Mouse (Mus musculus): Measurements from ENCODE around the gene Runx1. TPM values are rescaled to one million over a fixed set of nuclear protein-coding genes. Genes with fewer than 3 reads are reported as not detected.

The Runx1 gene
- polyA plus RNA-seq, 1 experiment from 2014 or later = 3.3 TPM

GRCm38 (mm10) chr16:92815195-92815527 lies 10.8 kb downstream of the Runx1 start:
- H3K4me3 ChIP-seq (ENCODE audit: low read depth, low read length) = no peak overlapping the region
- DNase-seq (ENCODE audit: low spot score) = no peak
- ATAC-seq (replicated peaks; ENCODE audit: low FRiP score, low TSS enrichment, low read depth) = no peak
- no peak overlapping the region for H3K27ac ChIP-seq (ENCODE audit: low read depth)
- WGBS = 94% methylated on average over 2 of the region's 2 CpGs
- no peaks in the 10 kb centered on the region for H3K36me3 ChIP-seq (ENCODE audit: control insufficient read depth, insufficient read depth, low read length)
- no peaks in the 10 kb centered on the region for H3K4me1 ChIP-seq (replicated peaks; ENCODE audit: control insufficient read depth, insufficient read depth, low read length)
- H3K4me2 ChIP-seq (ENCODE audit: low read length) = no peak overlapping the region
- no peaks in the 10 kb centered on the region for H3K9me3 ChIP-seq (ENCODE audit: control insufficient read depth, low read length)
- no peaks in the 10 kb centered on the region for H3K27me3 ChIP-seq (replicated peaks; ENCODE audit: control insufficient read depth, insufficient read depth, low read length)
- no peak overlapping the region for H3K9ac ChIP-seq (ENCODE audit: low read length)

DNA sequence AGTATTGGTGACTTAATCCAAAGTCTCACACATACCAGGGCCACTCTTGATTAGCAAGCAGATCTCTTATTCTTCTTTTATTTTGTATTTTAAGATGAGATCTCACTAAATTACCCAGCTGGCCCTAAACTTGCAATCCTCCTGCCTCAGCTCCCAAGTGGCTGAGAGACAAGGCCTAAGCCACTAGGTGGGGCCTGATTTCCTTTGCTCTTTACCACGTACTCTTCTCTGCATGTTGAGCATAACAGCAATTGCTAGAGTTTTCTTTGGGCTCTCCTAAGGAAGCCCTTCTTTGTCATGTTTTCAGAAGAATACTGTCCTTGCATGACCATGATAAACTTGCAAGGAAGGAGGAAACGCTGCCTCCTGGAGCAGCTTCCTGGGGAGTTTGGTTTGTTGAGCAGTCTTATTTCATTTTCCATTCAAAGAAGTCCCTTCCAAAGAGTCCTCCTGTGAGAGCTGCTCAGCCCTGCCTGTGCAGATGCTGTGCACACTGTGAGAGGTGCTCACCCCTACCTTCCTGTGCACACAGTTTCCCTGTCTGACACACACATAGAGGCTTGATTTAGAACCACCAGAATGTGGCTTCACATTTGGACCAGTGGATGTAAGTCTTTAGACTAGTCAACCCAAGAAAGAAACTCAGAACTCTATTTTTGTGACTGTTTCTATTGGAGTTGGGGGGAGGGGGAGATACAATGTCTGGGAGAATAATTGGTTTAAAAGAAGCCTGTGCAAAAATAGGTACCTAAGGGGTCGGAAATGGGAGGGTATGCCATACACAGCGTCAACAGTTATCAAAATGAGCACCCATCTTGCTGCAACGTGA lies 11.4 kb downstream of the Runx1 start:
- no peak overlapping the region for H3K27ac ChIP-seq (ENCODE audit: low read depth)
- no peaks in the 10 kb centered on the region for H3K4me1 ChIP-seq (replicated peaks; ENCODE audit: control insufficient read depth, insufficient read depth, low read length)
- ATAC-seq (replicated peaks; ENCODE audit: low FRiP score, low TSS enrichment, low read depth) (no peak), DNase-seq (ENCODE audit: low spot score) (no peak)
- H3K4me2 ChIP-seq (ENCODE audit: low read length) = no peak overlapping the region
- no peaks in the 10 kb centered on the region for H3K27me3 ChIP-seq (replicated peaks; ENCODE audit: control insufficient read depth, insufficient read depth, low read length)
- H3K4me3 ChIP-seq (ENCODE audit: low read depth, low read length) = no peak overlapping the region
- H3K36me3 ChIP-seq (ENCODE audit: control insufficient read depth, insufficient read depth, low read length) = no peaks in the 10 kb centered on the region
- H3K9me3 ChIP-seq (ENCODE audit: control insufficient read depth, low read length) = no peaks in the 10 kb centered on the region
- WGBS = 77% methylated on average over 5 of the region's 5 CpGs
- H3K9ac ChIP-seq (ENCODE audit: low read length) = no peak overlapping the region

DNA sequence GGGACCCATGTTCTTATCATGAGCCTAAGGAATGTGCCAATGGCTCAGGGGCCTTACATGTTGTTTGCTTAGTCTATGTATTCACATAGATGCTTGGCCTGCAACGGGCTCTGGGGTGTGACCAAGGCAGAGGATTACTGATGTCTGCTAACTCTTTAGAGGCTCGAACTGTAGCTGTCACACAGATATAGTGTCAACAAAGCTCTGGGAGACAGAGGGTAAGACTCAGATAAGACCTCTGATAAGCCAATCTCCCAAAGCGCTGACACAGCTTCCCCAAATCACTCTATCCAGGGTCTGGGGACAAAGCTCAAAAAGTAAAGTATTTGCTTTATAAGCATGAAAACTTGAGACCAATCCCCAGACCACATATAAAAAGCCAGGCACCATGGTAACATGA lies 13.5 kb downstream of the Runx1 start:
- H3K4me1 ChIP-seq (replicated peaks; ENCODE audit: control insufficient read depth, insufficient read depth, low read length) = no peaks in the 10 kb centered on the region
- WGBS = 56% methylated on average over 3 of the region's 3 CpGs
- H3K4me2 ChIP-seq (ENCODE audit: low read length) = no peak overlapping the region
- DNase-seq (ENCODE audit: low spot score) = no peak
- H3K27ac ChIP-seq (ENCODE audit: low read depth) = no peak overlapping the region
- H3K9me3 ChIP-seq (ENCODE audit: control insufficient read depth, low read length) = no peaks in the 10 kb centered on the region
- no peaks in the 10 kb centered on the region for H3K36me3 ChIP-seq (ENCODE audit: control insufficient read depth, insufficient read depth, low read length)
- H3K27me3 ChIP-seq (replicated peaks; ENCODE audit: control insufficient read depth, insufficient read depth, low read length) = no peaks in the 10 kb centered on the region
- no peak overlapping the region for H3K4me3 ChIP-seq (ENCODE audit: low read depth, low read length)
- H3K9ac ChIP-seq (ENCODE audit: low read length) = no peak overlapping the region
- ATAC-seq (replicated peaks; ENCODE audit: low FRiP score, low TSS enrichment, low read depth) = no peak

DNA sequence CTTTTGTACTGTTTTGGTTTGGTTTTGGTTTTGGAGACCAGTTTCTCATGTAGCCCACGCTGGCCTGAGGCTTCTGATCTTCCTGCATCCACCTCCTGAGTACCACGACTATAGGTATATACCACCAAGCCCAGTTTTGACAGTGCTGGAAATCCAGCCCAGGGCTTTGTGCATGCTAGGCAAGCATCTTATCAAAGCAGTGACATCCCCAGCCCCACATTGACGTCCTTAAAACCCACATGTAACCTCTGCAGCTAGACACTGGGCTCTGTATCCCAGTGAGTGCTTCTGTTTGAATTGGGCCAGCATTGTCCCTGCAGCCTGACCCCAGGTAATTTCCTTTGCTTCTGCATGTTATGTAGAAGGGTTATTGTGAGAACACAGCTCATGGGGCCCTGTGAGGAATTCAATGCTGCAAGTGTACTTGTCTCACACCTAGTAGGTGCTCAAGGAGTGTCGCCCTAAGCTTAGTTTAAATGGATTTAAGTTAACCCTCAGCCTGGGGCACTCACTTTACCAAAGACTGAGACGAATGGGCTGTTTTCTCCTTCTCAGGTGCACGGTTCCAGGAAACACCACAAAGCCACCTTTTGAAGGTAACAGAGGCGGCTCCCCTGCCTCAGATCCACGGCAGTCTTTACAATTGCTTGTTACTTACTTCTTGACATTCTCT lies 15.2 kb downstream of the Runx1 start:
- no peak overlapping the region for H3K27ac ChIP-seq (ENCODE audit: low read depth)
- H3K4me3 ChIP-seq (ENCODE audit: low read depth, low read length) = no peak overlapping the region
- H3K9ac ChIP-seq (ENCODE audit: low read length) = no peak overlapping the region
- no peaks in the 10 kb centered on the region for H3K9me3 ChIP-seq (ENCODE audit: control insufficient read depth, low read length)
- no peak for DNase-seq (ENCODE audit: low spot score)
- WGBS = 87% methylated on average over 8 of the region's 8 CpGs
- ATAC-seq (replicated peaks; ENCODE audit: low FRiP score, low TSS enrichment, low read depth) = no peak
- no peaks in the 10 kb centered on the region for H3K4me1 ChIP-seq (replicated peaks; ENCODE audit: control insufficient read depth, insufficient read depth, low read length)
- H3K36me3 ChIP-seq (ENCODE audit: control insufficient read depth, insufficient read depth, low read length) = no peaks in the 10 kb centered on the region
- no peaks in the 10 kb centered on the region for H3K27me3 ChIP-seq (replicated peaks; ENCODE audit: control insufficient read depth, insufficient read depth, low read length)
- no peak overlapping the region for H3K4me2 ChIP-seq (ENCODE audit: low read length)

DNA sequence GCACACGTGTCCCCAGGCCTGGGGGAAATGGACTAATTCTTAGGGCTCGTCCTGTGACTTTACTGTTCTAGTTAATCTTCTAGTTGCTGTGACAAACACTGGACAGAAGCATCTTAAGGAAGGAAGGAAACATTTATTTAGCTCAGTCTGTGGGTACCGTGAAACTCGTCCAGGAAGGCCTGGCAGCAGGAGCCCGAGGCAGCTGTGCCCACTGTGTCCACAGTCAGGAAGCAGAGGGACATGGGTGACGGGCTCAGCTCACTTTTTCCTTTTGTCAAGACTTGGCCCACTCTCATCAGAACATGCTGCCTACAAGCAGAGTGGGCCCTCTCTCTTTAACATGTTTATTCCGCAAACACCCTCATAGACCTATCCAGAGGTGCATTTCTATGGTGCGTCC lies 18.2 kb downstream of the Runx1 start:
- 90% methylated on average over 8 of the region's 8 CpGs for WGBS
- no peaks in the 10 kb centered on the region for H3K4me1 ChIP-seq (replicated peaks; ENCODE audit: control insufficient read depth, insufficient read depth, low read length)
- no peak overlapping the region for H3K27ac ChIP-seq (ENCODE audit: low read depth)
- ATAC-seq (replicated peaks; ENCODE audit: low FRiP score, low TSS enrichment, low read depth) = no peak
- no peaks in the 10 kb centered on the region for H3K36me3 ChIP-seq (ENCODE audit: control insufficient read depth, insufficient read depth, low read length)
- no peaks in the 10 kb centered on the region for H3K27me3 ChIP-seq (replicated peaks; ENCODE audit: control insufficient read depth, insufficient read depth, low read length)
- H3K9ac ChIP-seq (ENCODE audit: low read length) = no peak overlapping the region
- no peak overlapping the region for H3K4me3 ChIP-seq (ENCODE audit: low read depth, low read length)
- DNase-seq (ENCODE audit: low spot score) = no peak
- no peaks in the 10 kb centered on the region for H3K9me3 ChIP-seq (ENCODE audit: control insufficient read depth, low read length)
- H3K4me2 ChIP-seq (ENCODE audit: low read length) = no peak overlapping the region

GRCm38 (mm10) chr16:92803076-92803580 lies 22.8 kb downstream of the Runx1 start:
- H3K36me3 ChIP-seq (ENCODE audit: control insufficient read depth, insufficient read depth, low read length) = no peaks in the 10 kb centered on the region
- H3K4me1 ChIP-seq (replicated peaks; ENCODE audit: control insufficient read depth, insufficient read depth, low read length) = no peaks in the 10 kb centered on the region
- DNase-seq (ENCODE audit: low spot score) (no peak), ATAC-seq (replicated peaks; ENCODE audit: low FRiP score, low TSS enrichment, low read depth) (no peak)
- H3K4me3 ChIP-seq (ENCODE audit: low read depth, low read length) = no peak overlapping the region
- no peaks in the 10 kb centered on the region for H3K27me3 ChIP-seq (replicated peaks; ENCODE audit: control insufficient read depth, insufficient read depth, low read length)
- H3K9ac ChIP-seq (ENCODE audit: low read length) = no peak overlapping the region
- 80% methylated on average over 7 of the region's 7 CpGs for WGBS
- H3K4me2 ChIP-seq (ENCODE audit: low read length) = no peak overlapping the region
- no peak overlapping the region for H3K27ac ChIP-seq (ENCODE audit: low read depth)
- H3K9me3 ChIP-seq (ENCODE audit: control insufficient read depth, low read length) = no peaks in the 10 kb centered on the region

GRCm38 (mm10) chr16:92801567-92801966 lies 24.4 kb downstream of the Runx1 start:
- Histone ChIP-seq H3K36me3 (ENCODE audit: control insufficient read depth, insufficient read depth, low read length) (no peaks in the 10 kb centered on the region), H3K4me2 (ENCODE audit: low read length) (no peak overlapping the region), H3K9ac (ENCODE audit: low read length) (no peak overlapping the region), H3K27me3 (replicated peaks; ENCODE audit: control insufficient read depth, insufficient read depth, low read length) (no peaks in the 10 kb centered on the region), H3K4me3 (ENCODE audit: low read depth, low read length) (no peak overlapping the region), H3K9me3 (ENCODE audit: control insufficient read depth, low read length) (no peaks in the 10 kb centered on the region), H3K27ac (ENCODE audit: low read depth) (no peak overlapping the region), H3K4me1 (replicated peaks; ENCODE audit: control insufficient read depth, insufficient read depth, low read length) (no peaks in the 10 kb centered on the region)
- WGBS = 76% methylated on average over 12 of the region's 12 CpGs
- no peak for DNase-seq (ENCODE audit: low spot score)
- ATAC-seq (replicated peaks; ENCODE audit: low FRiP score, low TSS enrichment, low read depth) = no peak

GRCm38 (mm10) chr16:92800845-92801244 lies 25.1 kb downstream of the Runx1 start:
- DNase-seq (ENCODE audit: low spot score) = no peak
- Histone ChIP-seq H3K9ac (ENCODE audit: low read length) (no peak overlapping the region), H3K9me3 (ENCODE audit: control insufficient read depth, low read length) (no peaks in the 10 kb centered on the region), H3K27me3 (replicated peaks; ENCODE audit: control insufficient read depth, insufficient read depth, low read length) (no peaks in the 10 kb centered on the region), H3K27ac (ENCODE audit: low read depth) (no peak overlapping the region), H3K36me3 (ENCODE audit: control insufficient read depth, insufficient read depth, low read length) (no peaks in the 10 kb centered on the region), H3K4me2 (ENCODE audit: low read length) (no peak overlapping the region), H3K4me3 (ENCODE audit: low read depth, low read length) (no peak overlapping the region), H3K4me1 (replicated peaks; ENCODE audit: control insufficient read depth, insufficient read depth, low read length) (no peaks in the 10 kb centered on the region)
- no peak for ATAC-seq (replicated peaks; ENCODE audit: low FRiP score, low TSS enrichment, low read depth)
- 83% methylated on average over 5 of the region's 5 CpGs for WGBS

GRCm38 (mm10) chr16:92799940-92800339 lies 26.0 kb downstream of the Runx1 start:
- no peak overlapping the region for H3K9ac ChIP-seq (ENCODE audit: low read length)
- no peaks in the 10 kb centered on the region for H3K4me1 ChIP-seq (replicated peaks; ENCODE audit: control insufficient read depth, insufficient read depth, low read length)
- ATAC-seq (replicated peaks; ENCODE audit: low FRiP score, low TSS enrichment, low read depth) (no peak), DNase-seq (ENCODE audit: low spot score) (no peak)
- no peaks in the 10 kb centered on the region for H3K9me3 ChIP-seq (ENCODE audit: control insufficient read depth, low read length)
- no peaks in the 10 kb centered on the region for H3K36me3 ChIP-seq (ENCODE audit: control insufficient read depth, insufficient read depth, low read length)
- H3K4me2 ChIP-seq (ENCODE audit: low read length) = no peak overlapping the region
- no peaks in the 10 kb centered on the region for H3K27me3 ChIP-seq (replicated peaks; ENCODE audit: control insufficient read depth, insufficient read depth, low read length)
- 92% methylated on average over 7 of the region's 7 CpGs for WGBS
- no peak overlapping the region for H3K27ac ChIP-seq (ENCODE audit: low read depth)
- no peak overlapping the region for H3K4me3 ChIP-seq (ENCODE audit: low read depth, low read length)
